Mouse (Mus musculus) forebrain, embryonic 13.5 days (tissue): ENCODE data around the gene Vwf. TPM values are rescaled to one million over a fixed set of nuclear protein-coding genes. Genes with fewer than 3 reads are reported as not detected.

Experiments
- ATAC-seq: fragments of 200-750 bp; cut with Nextera tagmentation; 2 replicates; pipeline ENCODE4 v1.8.0; 2017
- H3K27ac ChIP-seq: fragments of 300-500 bp; sonication (generic); 2 replicates; pipeline ENCODE4 v1.5.1; 2015; ENCODE audit warnings: inconsistent platforms, mild to moderate bottlenecking, moderate library complexity
- H3K27me3 ChIP-seq: fragments of 300-500 bp; sonication (generic); 2 replicates; pipeline ENCODE4 v1.6.1; 2015; ENCODE audit warnings: mild to moderate bottlenecking, inconsistent platforms
- H3K36me3 ChIP-seq: fragments of 300-500 bp; sonication (generic); 2 replicates; pipeline ENCODE4 v1.6.1; 2015; ENCODE audit warnings: mild to moderate bottlenecking, inconsistent platforms; ENCODE audit not compliant: poor library complexity, severe bottlenecking
- H3K4me1 ChIP-seq: fragments of 300-500 bp; sonication (generic); 2 replicates; pipeline ENCODE4 v1.6.1; 2015; ENCODE audit warnings: inconsistent platforms
- H3K4me2 ChIP-seq: fragments of 300-500 bp; sonication (generic); 2 replicates; pipeline ENCODE4 v1.6.1; 2015; ENCODE audit warnings: inconsistent platforms, mild to moderate bottlenecking, moderate library complexity
- H3K4me3 ChIP-seq: fragments of 300-500 bp; sonication (generic); 2 replicates; pipeline ENCODE4 v1.5.1; 2015; ENCODE audit warnings: mild to moderate bottlenecking, inconsistent platforms
- H3K9ac ChIP-seq: fragments of 300-500 bp; sonication (generic); 2 replicates; pipeline ENCODE4 v1.6.1; 2015; ENCODE audit warnings: mild to moderate bottlenecking, inconsistent platforms
- H3K9me3 ChIP-seq: fragments of 300-500 bp; sonication (generic); replicated peaks from 2 replicates; pipeline ENCODE4 v1.6.1; 2016; ENCODE audit warnings: inconsistent platforms
- WGBS: fragments of 180-500 bp; shearing (Covaris S2); methylation state at CpG from one replicate; pipeline ENCODE4 v1.1.7; 2015; 5-methylcytosine and 5-hydroxymethylcytosine counted together
- polyA plus RNA-seq: library from polyadenylated mRNA; unstranded; fragments of >200 nt; fragmentation: Nextera tagmentation; extraction: Ambion mirVana; gene quantifications from 2 replicates; pipeline ENCODE4 v1.2.1, GENCODE M21; 2015

Gene Vwf
- polyA plus RNA-seq, 1 experiment from 2014 or later = 7.7 TPM

GRCm38 (mm10) chr6:125603678-125604462, 57.3 kb downstream of the Vwf start:
- H3K27me3 ChIP-seq = peaks cover 3% of the 10 kb centered on the region; the same call in 1 of the 2 replicates
- peak overlapping the region; percentile 28; the same call in 1 of the 2 replicates for H3K4me2 ChIP-seq
- ATAC-seq = no peak
- H3K9ac ChIP-seq = no peak overlapping the region
- no peak overlapping the region for H3K27ac ChIP-seq
- H3K36me3 ChIP-seq = no peaks in the 10 kb centered on the region
- 84% methylated on average over 26 of the region's 26 CpGs for WGBS
- H3K4me1 ChIP-seq = no peaks in the 10 kb centered on the region
- H3K9me3 ChIP-seq = no peaks in the 10 kb centered on the region
- H3K4me3 ChIP-seq = no peak overlapping the region

DNA sequence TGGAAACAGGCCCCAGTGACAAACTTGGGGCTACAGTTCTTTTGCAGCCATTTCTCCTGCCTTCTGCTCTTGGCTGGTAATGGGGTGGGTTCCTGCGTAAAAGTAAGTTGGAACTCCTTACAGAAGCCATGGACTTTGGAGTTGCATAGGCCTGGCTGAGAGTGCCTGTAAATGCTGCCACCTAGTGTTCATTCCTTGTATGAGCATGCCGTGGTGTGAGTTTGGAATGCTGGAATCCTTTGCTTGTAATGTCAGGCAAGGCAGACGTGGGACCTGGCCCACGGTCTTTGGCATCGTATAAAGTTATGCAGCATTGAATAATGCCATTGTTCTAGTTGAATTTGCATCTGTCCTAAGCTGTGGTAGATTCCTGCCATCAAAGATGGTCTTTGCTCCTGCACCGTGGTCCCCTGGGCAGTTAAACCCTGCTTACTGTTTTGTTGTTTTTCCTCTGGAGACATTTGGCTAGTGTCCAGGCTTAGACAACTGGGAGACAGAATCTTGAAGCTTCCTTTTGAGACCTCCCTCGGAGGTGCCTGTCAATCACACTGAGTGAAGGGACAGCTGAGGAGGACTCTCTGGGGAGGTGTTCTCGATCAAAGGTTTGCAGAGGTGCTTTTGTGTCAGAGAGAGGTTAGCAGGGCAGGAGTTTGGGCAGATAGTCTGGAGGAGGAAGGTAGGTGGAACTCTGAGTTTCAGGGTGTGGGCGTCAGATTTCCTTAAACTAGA, 58.1 kb downstream of the Vwf start:
- H3K4me2 ChIP-seq = no peak overlapping the region
- no peak overlapping the region for H3K4me3 ChIP-seq
- no peaks in the 10 kb centered on the region for H3K4me1 ChIP-seq
- no peaks in the 10 kb centered on the region for H3K9me3 ChIP-seq
- 22% methylated on average over 9 of the region's 9 CpGs for WGBS
- H3K27me3 ChIP-seq = peaks cover 3% of the 10 kb centered on the region; the same call in 1 of the 2 replicates
- H3K36me3 ChIP-seq = no peaks in the 10 kb centered on the region
- no peak overlapping the region for H3K9ac ChIP-seq
- ATAC-seq = peak; percentile 65
- H3K27ac ChIP-seq = no peak overlapping the region

DNA sequence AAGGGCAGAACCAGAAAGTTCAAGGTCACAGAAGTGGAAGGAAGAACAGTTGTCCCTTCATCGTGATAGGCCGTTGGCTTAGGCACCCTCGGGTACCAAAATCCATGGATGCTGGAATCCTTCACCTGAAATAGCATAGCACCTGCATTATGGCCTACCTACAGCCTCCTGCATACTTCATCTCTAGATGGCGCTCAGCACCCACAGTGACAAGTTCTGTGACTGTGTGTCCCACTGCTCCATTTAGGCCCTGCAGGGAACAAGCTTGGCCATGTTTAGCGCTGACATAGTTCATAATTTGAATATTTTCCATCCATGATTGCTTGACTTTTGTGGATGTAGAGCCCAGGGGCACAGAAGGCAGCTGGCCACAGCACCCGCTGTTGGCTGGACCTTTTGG, 62.5 kb downstream of the Vwf start:
- ATAC-seq = no peak
- Histone ChIP-seq H3K4me1 (no peaks in the 10 kb centered on the region), H3K36me3 (no peaks in the 10 kb centered on the region), H3K27ac (no peak overlapping the region), H3K9me3 (no peaks in the 10 kb centered on the region), H3K4me2 (no peak overlapping the region), H3K9ac (no peak overlapping the region), H3K4me3 (no peak overlapping the region), H3K27me3 (no peaks in the 10 kb centered on the region)
- WGBS = 69% methylated on average over 6 of the region's 6 CpGs

- 88% methylated on average over 1 of the region's 1 CpGs for WGBS
- ATAC-seq = no peak
- H3K9me3 ChIP-seq = no peaks in the 10 kb centered on the region
- H3K4me2 ChIP-seq = no peak overlapping the region
- H3K27me3 ChIP-seq = no peaks in the 10 kb centered on the region
- H3K36me3 ChIP-seq = no peaks in the 10 kb centered on the region
- H3K4me3 ChIP-seq = no peak overlapping the region
- no peak overlapping the region for H3K27ac ChIP-seq
- H3K4me1 ChIP-seq = no peaks in the 10 kb centered on the region
- no peak overlapping the region for H3K9ac ChIP-seq
These were observed 71.3 kb downstream of the Vwf start for GRCm38 (mm10) chr6:125617855-125618254.

GRCm38 (mm10) chr6:125620764-125621163, 74.2 kb downstream of the Vwf start:
- no peaks in the 10 kb centered on the region for H3K9me3 ChIP-seq
- H3K9ac ChIP-seq = no peak overlapping the region
- H3K27ac ChIP-seq = no peak overlapping the region
- H3K27me3 ChIP-seq = no peaks in the 10 kb centered on the region
- H3K36me3 ChIP-seq = no peaks in the 10 kb centered on the region
- ATAC-seq = no peak
- no peaks in the 10 kb centered on the region for H3K4me1 ChIP-seq
- no peak overlapping the region for H3K4me3 ChIP-seq
- no peak overlapping the region for H3K4me2 ChIP-seq
- WGBS = 53% methylated on average over 6 of the region's 6 CpGs

GRCm38 (mm10) chr6:125622434-125622833, 75.9 kb downstream of the Vwf start:
- Histone ChIP-seq H3K4me1 (no peaks in the 10 kb centered on the region), H3K4me2 (no peak overlapping the region), H3K36me3 (no peaks in the 10 kb centered on the region), H3K9me3 (no peaks in the 10 kb centered on the region), H3K27me3 (no peaks in the 10 kb centered on the region), H3K4me3 (no peak overlapping the region), H3K27ac (no peak overlapping the region), H3K9ac (no peak overlapping the region)
- ATAC-seq = 0 out of 2 replicates have a peak, but pooled peaks have one; percentile 41
- 74% methylated on average over 2 of the region's 2 CpGs for WGBS

- no peaks in the 10 kb centered on the region for H3K4me1 ChIP-seq
- 81% methylated on average over 4 of the region's 4 CpGs for WGBS
- no peak overlapping the region for H3K27ac ChIP-seq
- no peak overlapping the region for H3K4me3 ChIP-seq
- H3K27me3 ChIP-seq = no peaks in the 10 kb centered on the region
- ATAC-seq = no peak
- no peak overlapping the region for H3K4me2 ChIP-seq
- no peaks in the 10 kb centered on the region for H3K9me3 ChIP-seq
- H3K9ac ChIP-seq = no peak overlapping the region
- no peaks in the 10 kb centered on the region for H3K36me3 ChIP-seq
These were observed 93.9 kb downstream of the Vwf start for GRCm38 (mm10) chr6:125640486-125640885.

- WGBS = 89% methylated on average over 8 of the region's 8 CpGs
These were observed 94.6 kb downstream of the Vwf start for GRCm38 (mm10) chr6:125641146-125641545.

DNA sequence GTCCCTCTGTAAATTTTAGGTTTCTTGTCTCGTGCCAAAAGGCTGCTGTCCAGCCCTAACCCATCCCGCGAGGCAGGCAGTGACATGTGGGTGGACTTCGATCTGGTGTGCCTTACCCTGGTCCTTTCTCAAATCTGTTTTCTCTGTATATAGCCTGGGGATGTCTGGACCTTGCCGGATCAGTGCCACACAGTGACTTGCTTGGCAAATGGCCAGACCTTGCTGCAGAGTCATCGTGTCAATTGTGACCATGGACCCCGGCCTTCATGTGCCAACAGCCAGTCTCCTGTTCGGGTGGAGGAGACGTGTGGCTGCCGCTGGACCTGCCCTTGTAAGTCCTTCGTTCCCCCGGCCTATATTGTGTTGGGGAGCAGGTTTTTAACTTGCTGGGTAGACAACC, 102.4 kb downstream of the Vwf start:
- 91% methylated on average over 12 of the region's 12 CpGs for WGBS
- no peak overlapping the region for H3K4me3 ChIP-seq
- H3K27ac ChIP-seq = no peak overlapping the region
- H3K9me3 ChIP-seq = no peaks in the 10 kb centered on the region
- no peak overlapping the region for H3K9ac ChIP-seq
- H3K4me1 ChIP-seq = no peaks in the 10 kb centered on the region
- H3K36me3 ChIP-seq = no peaks in the 10 kb centered on the region
- no peak overlapping the region for H3K4me2 ChIP-seq
- no peaks in the 10 kb centered on the region for H3K27me3 ChIP-seq
- ATAC-seq = no peak

More at GRCm38 (mm10) chr6:125641146-125641545, 94.6 kb downstream of the Vwf start:
- H3K27ac ChIP-seq = no peak overlapping the region
- H3K4me2 ChIP-seq = no peak overlapping the region
- no peaks in the 10 kb centered on the region for H3K4me1 ChIP-seq
- no peaks in the 10 kb centered on the region for H3K9me3 ChIP-seq
- H3K9ac ChIP-seq = no peak overlapping the region
- H3K36me3 ChIP-seq = no peaks in the 10 kb centered on the region
- H3K4me3 ChIP-seq = no peak overlapping the region
- no peaks in the 10 kb centered on the region for H3K27me3 ChIP-seq
- ATAC-seq = no peak

DNA sequence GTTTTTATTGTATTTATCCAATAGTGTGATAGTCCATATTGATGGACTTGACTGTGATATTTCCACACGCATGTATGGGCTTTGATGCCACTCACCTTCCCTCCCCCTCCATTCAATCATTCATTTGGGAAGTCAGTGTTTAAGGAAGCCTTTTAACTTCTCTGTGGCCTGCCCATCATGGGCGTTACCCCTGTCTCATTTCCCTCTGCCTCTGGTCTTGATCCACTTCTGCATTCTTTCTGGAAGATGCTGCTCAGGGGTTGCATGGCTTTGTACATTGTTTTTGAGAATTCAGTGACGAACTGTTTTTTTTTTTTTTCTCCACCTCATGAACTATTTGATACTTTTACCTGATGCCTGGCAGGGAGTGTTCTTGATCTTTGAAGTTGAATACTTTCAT, 104.8 kb downstream of the Vwf start:
- H3K4me1 ChIP-seq = no peaks in the 10 kb centered on the region
- no peaks in the 10 kb centered on the region for H3K36me3 ChIP-seq
- WGBS = 84% methylated on average over 3 of the region's 3 CpGs
- H3K4me3 ChIP-seq = no peak overlapping the region
- no peaks in the 10 kb centered on the region for H3K27me3 ChIP-seq
- no peak overlapping the region for H3K4me2 ChIP-seq
- no peak overlapping the region for H3K27ac ChIP-seq
- H3K9ac ChIP-seq = no peak overlapping the region
- no peaks in the 10 kb centered on the region for H3K9me3 ChIP-seq
- no peak for ATAC-seq

GRCm38 (mm10) chr6:125653416-125653815, 106.8 kb downstream of the Vwf start:
- Histone ChIP-seq H3K36me3 (no peaks in the 10 kb centered on the region), H3K27me3 (no peaks in the 10 kb centered on the region)

GRCm38 (mm10) chr6:125656921-125657320, 110.3 kb downstream of the Vwf start:
- Histone ChIP-seq H3K9ac (no peak overlapping the region), H3K36me3 (no peaks in the 10 kb centered on the region), H3K9me3 (no peaks in the 10 kb centered on the region), H3K4me1 (no peaks in the 10 kb centered on the region), H3K27ac (no peak overlapping the region), H3K4me3 (no peak overlapping the region), H3K27me3 (no peaks in the 10 kb centered on the region), H3K4me2 (no peak overlapping the region)
- 90% methylated on average over 13 of the region's 13 CpGs for WGBS
- no peak for ATAC-seq

More at GRCm38 (mm10) chr6:125653416-125653815, 106.8 kb downstream of the Vwf start:
- no peaks in the 10 kb centered on the region for H3K9me3 ChIP-seq
- H3K4me3 ChIP-seq = no peak overlapping the region
- H3K9ac ChIP-seq = no peak overlapping the region
- ATAC-seq = no peak
- H3K4me2 ChIP-seq = no peak overlapping the region
- WGBS = 86% methylated on average over 1 of the region's 1 CpGs
- no peak overlapping the region for H3K27ac ChIP-seq
- H3K4me1 ChIP-seq = no peaks in the 10 kb centered on the region
